Comparison of ENCODE assay signal across 15 mouse cellular contexts in the genomic region with DNA sequence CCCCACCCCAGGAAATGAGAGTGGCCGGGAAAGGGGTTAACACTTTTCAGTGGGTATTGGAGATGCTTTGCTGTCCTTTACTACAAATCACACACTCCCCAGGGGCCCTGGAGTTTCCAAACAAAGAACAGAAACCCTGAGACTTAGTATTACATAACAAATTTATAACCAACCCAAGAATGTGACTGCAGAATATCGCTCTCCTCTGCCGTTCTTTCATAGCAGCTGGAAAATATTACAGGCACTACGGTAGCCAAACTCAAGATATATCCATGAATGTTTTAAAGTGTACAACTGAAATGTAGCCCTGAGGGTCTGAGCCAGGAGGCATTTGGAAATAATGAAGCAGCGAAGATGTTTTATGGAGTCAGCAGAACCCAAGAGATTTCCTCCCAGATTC. TPM values are rescaled to one million over a fixed set of nuclear protein-coding genes. Genes with fewer than 3 reads are reported as not detected.
DNase-seq lines count a peak whose midpoint lies in the region; ATAC-seq lines count a peak whose summit lies in the region.
"Had no signal": no experiment of that assay in that cellular context is flagged by ENCODE, and none has a peak within 500 bp of the region (broad histone marks: within the 10 kb centered on the region; RNA-seq: fewer than 3 reads in every experiment).

No protein-coding gene starts in this region.

- no peaks in the 10 kb centered on the region for H3K4me1 ChIP-seq in heart, embryonic 12.5 days (replicated peaks)
- peaks cover 8% of the 10 kb centered on the region for H3K4me1 ChIP-seq in embryonic facial prominence, embryonic 14.5 days (ENCODE audit: control insufficient read depth, insufficient read depth, low read length)
- peaks cover 4% of the 10 kb centered on the region; the same call in 1 of the 2 replicates for H3K4me1 ChIP-seq in lung, embryonic 16.5 days (replicated peaks; ENCODE audit: control insufficient read depth, insufficient read depth, low read length)
- H3K4me1 ChIP-seq in forebrain, embryonic 12.5 days, result no peaks in the 10 kb centered on the region
- H3K4me1 ChIP-seq: liver, embryonic 15.5 days had no signal

- intact Hi-C loops in heart, postnatal 25 days (cut with DNase I), result no loop called here

- no peak for ATAC-seq in heart, embryonic 12.5 days (ENCODE audit: insufficient number of reproducible peaks, low FRiP score)
- 0 out of 2 replicates have a peak, but pooled peaks have one; percentile 15 for ATAC-seq in embryonic facial prominence, embryonic 14.5 days (ENCODE audit: low read depth)
- ATAC-seq in lung, embryonic 16.5 days (ENCODE audit: low read depth), result peak; percentile 94
- no peak for ATAC-seq in forebrain, embryonic 12.5 days (ENCODE audit: low FRiP score)
- ATAC-seq: midbrain, embryonic 16.5 days had no signal

- DNase-seq in heart, adult 18-20 months, result peak; percentile 59 to 61
- peak; percentile 86 for DNase-seq in embryonic facial prominence, embryonic 14.5 days (ENCODE audit: low spot score)
- DNase-seq in heart, postnatal 25 days (ENCODE audit: low spot score), result peak; percentile 8
- no peak for DNase-seq in cerebellum, adult 9-10 months
- DNase-seq in adrenal gland, adult 2 months, result no peak
- DNase-seq: B cell, adult 2 months; thymus, postnatal 4 days had no signal

- no peak overlapping the region for H3K27ac ChIP-seq in heart, embryonic 12.5 days (ENCODE audit: poor library complexity, severe bottlenecking)
- H3K27ac ChIP-seq in embryonic facial prominence, embryonic 14.5 days (replicated peaks; ENCODE audit: low read depth, low read length), result peak overlapping the region; percentile 52; the same call in 1 of the 2 replicates
- H3K27ac ChIP-seq in lung, embryonic 16.5 days (ENCODE audit: low read length), result peak overlapping the region; percentile 81
- H3K27ac ChIP-seq in forebrain, embryonic 12.5 days, result no peak overlapping the region
- H3K27ac ChIP-seq: liver, embryonic 15.5 days had no signal

- no peaks in the 10 kb centered on the region for H3K27me3 ChIP-seq in heart, embryonic 12.5 days (replicated peaks)
- H3K27me3 ChIP-seq in embryonic facial prominence, embryonic 14.5 days (replicated peaks; ENCODE audit: control insufficient read depth, insufficient read depth, low read length), result no peaks in the 10 kb centered on the region
- no peaks in the 10 kb centered on the region for H3K27me3 ChIP-seq in lung, embryonic 16.5 days (ENCODE audit: control insufficient read depth, insufficient read depth, low read depth, low read length)
- no peaks in the 10 kb centered on the region for H3K27me3 ChIP-seq in forebrain, embryonic 12.5 days
- H3K27me3 ChIP-seq: liver, embryonic 15.5 days had no signal

- H3K4me3 ChIP-seq in heart, embryonic 12.5 days, result no peak overlapping the region
- no peak overlapping the region for H3K4me3 ChIP-seq in embryonic facial prominence, embryonic 14.5 days (ENCODE audit: low read depth, low read length)
- no peak overlapping the region for H3K4me3 ChIP-seq in lung, embryonic 16.5 days (ENCODE audit: low read length)
- no peak overlapping the region for H3K4me3 ChIP-seq in forebrain, embryonic 12.5 days (replicated peaks)
- H3K4me3 ChIP-seq: liver, embryonic 15.5 days had no signal

- H3K4me2 ChIP-seq in heart, embryonic 12.5 days, result no peak overlapping the region
- no peak overlapping the region for H3K4me2 ChIP-seq in embryonic facial prominence, embryonic 14.5 days (ENCODE audit: low read depth, low read length)
- H3K4me2 ChIP-seq in lung, embryonic 16.5 days (ENCODE audit: low read depth, low read length), result no peak overlapping the region
- no peak overlapping the region for H3K4me2 ChIP-seq in forebrain, embryonic 12.5 days
- H3K4me2 ChIP-seq: liver, embryonic 15.5 days had no signal

- H3K36me3 ChIP-seq in heart, embryonic 12.5 days, result no peaks in the 10 kb centered on the region
- H3K36me3 ChIP-seq in embryonic facial prominence, embryonic 14.5 days (ENCODE audit: control insufficient read depth, insufficient read depth, low read length), result no peaks in the 10 kb centered on the region
- H3K36me3 ChIP-seq in lung, embryonic 16.5 days (ENCODE audit: control insufficient read depth, insufficient read depth, low read length), result no peaks in the 10 kb centered on the region
- no peaks in the 10 kb centered on the region for H3K36me3 ChIP-seq in forebrain, embryonic 12.5 days (replicated peaks)
- H3K36me3 ChIP-seq: liver, embryonic 15.5 days had no signal

- 79% methylated on average over 5 of the region's 5 CpGs for WGBS in heart, embryonic 12.5 days
- 28% methylated on average over 5 of the region's 5 CpGs for WGBS in embryonic facial prominence, embryonic 14.5 days
- WGBS in lung, embryonic 16.5 days, result 43% methylated on average over 5 of the region's 5 CpGs
- WGBS in forebrain, embryonic 12.5 days, result 87% methylated on average over 5 of the region's 5 CpGs

- H3K9ac ChIP-seq in heart, embryonic 12.5 days, result no peak overlapping the region
- no peak overlapping the region for H3K9ac ChIP-seq in embryonic facial prominence, embryonic 14.5 days (ENCODE audit: low read depth, low read length)
- no peak overlapping the region for H3K9ac ChIP-seq in lung, embryonic 16.5 days (ENCODE audit: low read length)
- H3K9ac ChIP-seq in forebrain, embryonic 12.5 days, result no peak overlapping the region
- H3K9ac ChIP-seq: liver, embryonic 15.5 days had no signal

- H3K9me3 ChIP-seq in heart, embryonic 12.5 days (replicated peaks), result no peaks in the 10 kb centered on the region
- H3K9me3 ChIP-seq in embryonic facial prominence, embryonic 14.5 days (ENCODE audit: control insufficient read depth, low read length), result no peaks in the 10 kb centered on the region
- H3K9me3 ChIP-seq in lung, embryonic 16.5 days (ENCODE audit: control insufficient read depth, low read length), result no peaks in the 10 kb centered on the region
- H3K9me3 ChIP-seq in forebrain, embryonic 12.5 days, result no peaks in the 10 kb centered on the region
- H3K9me3 ChIP-seq: liver, embryonic 15.5 days had no signal

RNA-seq across cellular contexts. Expression of a gene that starts 10.2 kb away (rescaled TPM):
- total RNA-seq in heart, adult 18-20 months (2021), result not detected
- polyA plus RNA-seq in heart, embryonic 12.5 days (2016; fragmentation: Nextera tagmentation; extraction: Ambion mirVana), result not detected in 2 replicates
- 0.19 TPM in 1 of 2 replicates, not detected in the other for polyA plus RNA-seq in embryonic facial prominence, embryonic 14.5 days (2014; fragmentation: Nextera tagmentation; extraction: Ambion mirVana)
- total RNA-seq in heart, postnatal 25 days (2021), result not detected
- polyA plus RNA-seq in lung, embryonic 16.5 days (2015; fragmentation: Nextera tagmentation; extraction: Ambion mirVana), result not detected in 2 replicates
- polyA plus RNA-seq in forebrain, embryonic 12.5 days (2016; fragmentation: Nextera tagmentation; extraction: Ambion mirVana), result not detected in 2 replicates
- not detected for total RNA-seq in adrenal gland, adult 2 months (2021)
- not detected in 2 replicates for polyA plus RNA-seq in adrenal gland, adult 2 months (2012; rRNA removed)
- polyA plus RNA-seq: hindbrain, embryonic 11.5 days; liver, embryonic 15.5 days; spleen, adult 2 months had no signal

RNA-seq across cellular contexts. Expression of a gene that starts 10.4 kb away (rescaled TPM):
- total RNA-seq in heart, adult 18-20 months (2021), result not detected
- not detected in 2 replicates for polyA plus RNA-seq in heart, embryonic 12.5 days (2016; fragmentation: Nextera tagmentation; extraction: Ambion mirVana)
- polyA plus RNA-seq in embryonic facial prominence, embryonic 14.5 days (2014; fragmentation: Nextera tagmentation; extraction: Ambion mirVana), result not detected in 2 replicates
- not detected for total RNA-seq in heart, postnatal 25 days (2021)
- polyA plus RNA-seq in lung, embryonic 16.5 days (2015; fragmentation: Nextera tagmentation; extraction: Ambion mirVana), result not detected in 2 replicates
- polyA plus RNA-seq in forebrain, embryonic 12.5 days (2016; fragmentation: Nextera tagmentation; extraction: Ambion mirVana), result not detected in 2 replicates
- not detected for total RNA-seq in adrenal gland, adult 2 months (2021)
- not detected in 2 replicates for polyA plus RNA-seq in adrenal gland, adult 2 months (2012; rRNA removed)
- total RNA-seq: layer of hippocampus, adult 8-10 months had no signal
- polyA plus RNA-seq: hindbrain, embryonic 11.5 days; liver, embryonic 15.5 days; midbrain, embryonic 16.5 days; spleen, adult 2 months had no signal

Comparison
In these comparisons a context has a peak if more than half of its experiments do, and no peak if none do; other contexts are left out.
1. DNase-seq: peak in heart, adult 18-20 months (2 of 2), embryonic facial prominence, embryonic 14.5 days (single experiment) and heart, postnatal 25 days (single experiment); none in cerebellum, adult 9-10 months (single experiment) and adrenal gland, adult 2 months (single experiment).
2. ATAC-seq: peak in embryonic facial prominence, embryonic 14.5 days (single experiment) and lung, embryonic 16.5 days (single experiment); none in heart, embryonic 12.5 days (single experiment) and forebrain, embryonic 12.5 days (single experiment).
3. H3K27ac ChIP-seq: peak in embryonic facial prominence, embryonic 14.5 days (single experiment) and lung, embryonic 16.5 days (single experiment); none in heart, embryonic 12.5 days (single experiment) and forebrain, embryonic 12.5 days (single experiment).